Mouse (Mus musculus) heart, adult 18-20 months (tissue): ENCODE results near the gene Slx4ip. TPM values are rescaled to one million over a fixed set of nuclear protein-coding genes. Genes with fewer than 3 reads are reported as not detected.
"Not testable (repeated sequence)": the region's sequence is repeated elsewhere in the genome, so short reads cannot be mapped to it uniquely, and the experiment has no call there.

Experiments
- DNase-seq, 2 experiments: peaks; one replicate each; pipeline ENCODE4 v3.0.0; 2021 to 2022; ENCODE audit warnings: mixed read lengths in 1 of 2
- long read RNA-seq, 2 experiments: library from polyadenylated mRNA; stranded (forward); transcript quantifications; one replicate each; pipeline ENCODE4 v2.0.0; 2021
- total RNA-seq, 2 experiments: library from RNA; stranded (reverse); gene quantifications; 2 replicates each; pipeline ENCODE4 v1.2.3; 2021

The Slx4ip gene
- 1 to 10 TPM; 1.7 to 1.8 TPM for total RNA-seq
- long read RNA-seq, experiment 1, result 0 reads
- long read RNA-seq, experiment 2, partial matches to known transcripts, result 1 of 1 reads
- long read RNA-seq, experiment 2, other reads (novel, unspliced or antisense), result 0 of 1 reads

DNA sequence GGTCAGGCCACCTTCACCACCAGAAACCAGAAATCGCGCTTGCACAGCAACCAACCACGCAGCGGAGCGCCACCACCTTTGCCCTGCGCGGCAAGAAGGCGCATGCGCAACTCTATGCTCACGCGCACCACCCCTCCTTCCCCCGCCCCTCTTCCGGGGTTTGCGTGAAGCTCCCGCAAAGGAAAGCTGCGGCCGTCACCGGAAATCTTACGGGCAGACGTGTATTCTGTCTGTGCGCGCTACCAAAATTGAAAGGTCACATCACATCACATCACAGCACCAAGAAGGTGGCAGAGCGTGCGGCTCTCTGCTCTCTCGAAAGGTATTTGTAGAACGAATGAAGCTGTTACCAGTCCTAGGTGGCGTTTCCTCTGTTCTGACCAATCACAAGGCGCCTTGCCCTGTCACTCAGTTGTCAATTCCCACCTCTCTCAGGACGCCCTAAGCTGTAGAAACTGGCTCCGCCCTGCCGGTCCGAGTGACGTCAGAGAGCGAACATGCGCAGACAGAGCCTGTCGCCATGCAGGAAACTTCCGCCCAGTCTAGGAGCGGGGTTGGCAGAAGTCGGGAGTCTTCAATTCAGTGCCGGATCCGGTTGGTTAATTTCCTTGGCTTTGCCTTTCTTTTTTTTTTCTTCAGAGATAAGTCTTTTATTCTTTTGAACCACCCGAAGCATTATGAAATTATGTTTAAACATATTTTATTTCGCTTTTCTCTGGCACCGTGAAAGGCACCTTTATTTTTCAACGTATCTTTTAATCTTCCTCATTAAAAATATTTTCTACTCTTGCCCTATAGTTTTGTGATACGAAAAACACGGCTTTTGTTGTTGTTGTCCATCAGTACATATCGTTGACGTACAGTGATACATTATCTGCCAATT lies at the start of gene Slx4ip, which contains the start of the genes AL731706.1 and Mkks:
TSS of gene Slx4ip (plus strand) at position 151 of the 883 bp plus-strand sequence.
TSS of gene AL731706.1 (minus strand) at position 322 of the 883 bp plus-strand sequence.
TSS of gene Mkks (minus strand) at position 322 of the 883 bp plus-strand sequence.
- DNase-seq, result peak; percentile 100

DNA sequence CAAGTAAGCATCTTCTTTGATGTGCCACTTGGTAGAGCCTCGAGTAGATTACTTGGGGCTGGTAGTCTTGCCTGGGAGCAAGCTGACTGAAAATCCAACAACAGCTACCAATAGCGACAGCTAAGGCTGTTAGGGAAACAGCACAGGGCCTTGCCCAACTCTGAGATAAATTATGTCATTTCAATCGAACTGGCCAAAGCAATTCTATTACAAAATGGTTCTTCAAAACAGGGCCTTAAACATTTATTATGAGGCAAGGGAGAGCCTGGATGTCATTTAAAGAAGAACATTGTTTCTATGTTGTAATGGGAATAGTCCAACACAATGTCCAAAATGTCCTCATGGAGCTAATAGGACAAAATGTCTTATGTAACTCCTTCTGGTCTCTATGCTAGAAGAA lies 40.7 kb upstream of the Slx4ip start:
- no peak for DNase-seq

DNA sequence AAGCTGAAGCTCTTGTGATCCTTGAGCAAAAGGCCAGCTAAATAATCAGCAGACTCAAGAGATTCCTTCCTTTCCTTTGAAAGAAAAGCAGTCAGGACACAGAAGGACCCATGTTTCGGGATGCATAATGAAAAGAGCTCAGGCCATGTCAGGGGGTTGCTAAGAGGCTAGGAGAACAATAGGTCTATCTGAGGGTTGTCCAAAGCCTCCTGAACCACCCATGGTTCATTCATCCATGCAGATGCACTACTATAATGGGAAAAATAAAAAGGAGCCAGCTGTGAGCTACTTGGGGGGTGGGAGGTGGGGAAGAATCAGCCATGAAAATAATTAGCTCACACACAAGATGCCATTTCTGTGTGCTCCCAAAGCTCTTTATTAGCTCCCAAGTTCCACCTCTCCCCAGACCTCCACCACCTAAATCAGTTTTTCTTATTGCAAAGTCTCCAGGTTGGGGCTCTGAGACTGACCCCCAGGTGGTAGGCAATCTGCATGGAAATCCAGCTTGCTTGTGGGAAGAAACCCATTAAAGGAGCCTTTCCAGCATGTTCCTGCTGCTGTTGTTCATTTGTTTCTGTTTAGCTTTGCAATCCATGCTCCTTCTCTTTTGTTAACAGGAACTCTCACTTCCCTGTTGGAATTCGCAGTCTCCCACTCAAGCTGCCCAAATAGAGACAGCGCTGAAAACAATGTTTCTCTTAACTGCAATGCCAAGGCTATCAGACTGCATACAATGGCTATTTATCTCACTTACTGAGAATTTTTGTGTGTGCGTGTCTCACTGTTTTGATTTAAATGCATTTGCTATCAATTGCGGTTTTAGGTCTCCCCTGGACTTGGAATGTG lies 36.3 kb upstream of the Slx4ip start:
- DNase-seq, result no peak

DNA sequence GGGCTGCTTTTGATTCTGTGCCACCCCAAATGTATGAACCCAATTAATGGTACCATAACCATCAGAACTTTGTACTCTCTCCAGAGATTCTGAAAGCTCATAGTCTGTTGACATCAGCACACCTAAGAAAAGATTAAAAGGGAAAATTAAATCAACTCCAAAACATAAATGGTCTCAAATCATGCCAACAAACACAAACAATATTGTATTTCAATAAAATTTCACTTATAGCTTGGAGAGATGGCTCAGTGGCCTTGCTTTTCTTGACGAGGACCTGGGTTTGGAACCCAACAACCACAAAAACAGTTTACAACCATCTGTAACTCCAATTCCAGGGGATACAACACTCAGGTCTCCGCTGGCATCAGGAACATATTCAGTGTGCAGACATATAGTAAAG lies 5.4 kb upstream of the Slx4ip start, which contains the start of gene AL731706.2:
TSS of gene AL731706.2 (minus strand) at position 101 of the 400 bp plus-strand sequence.
- DNase-seq, result no peak

- DNase-seq, result peak; percentile 11 to 68
Observed at GRCm38 (mm10) chr2:136886846-136887245, 4.2 kb upstream of the Slx4ip start.

DNA sequence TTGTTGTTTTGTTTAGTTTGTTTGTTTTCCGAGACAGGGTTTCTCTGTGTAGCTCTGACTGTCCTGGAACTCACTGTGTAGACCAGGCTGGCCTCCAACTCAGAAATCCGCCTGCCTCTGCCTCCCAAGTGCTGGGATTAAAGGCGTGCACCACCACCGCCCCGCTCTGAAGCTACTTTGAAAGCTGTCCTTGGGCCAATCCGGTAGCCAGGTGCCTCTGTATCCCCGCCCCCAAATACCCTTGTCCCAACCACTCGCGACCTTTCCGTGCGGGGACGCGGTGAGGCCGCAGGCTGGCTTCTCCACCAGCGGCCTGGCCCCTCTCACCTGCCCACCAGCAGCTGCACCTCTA lies 326 bp upstream of the Slx4ip start:
- not testable (repeated sequence) for DNase-seq

GRCm38 (mm10) chr2:136891951-136892371 lies 943 bp downstream of the Slx4ip start:
- DNase-seq, result peak; percentile 98

- no peak for DNase-seq
Observed at GRCm38 (mm10) chr2:136894494-136894893, 3.5 kb downstream of the Slx4ip start.

- no peak for DNase-seq
Observed at GRCm38 (mm10) chr2:136896131-136896530, 5.1 kb downstream of the Slx4ip start.

- no peak for DNase-seq
Observed at GRCm38 (mm10) chr2:136908596-136908995, 17.6 kb downstream of the Slx4ip start.

DNA sequence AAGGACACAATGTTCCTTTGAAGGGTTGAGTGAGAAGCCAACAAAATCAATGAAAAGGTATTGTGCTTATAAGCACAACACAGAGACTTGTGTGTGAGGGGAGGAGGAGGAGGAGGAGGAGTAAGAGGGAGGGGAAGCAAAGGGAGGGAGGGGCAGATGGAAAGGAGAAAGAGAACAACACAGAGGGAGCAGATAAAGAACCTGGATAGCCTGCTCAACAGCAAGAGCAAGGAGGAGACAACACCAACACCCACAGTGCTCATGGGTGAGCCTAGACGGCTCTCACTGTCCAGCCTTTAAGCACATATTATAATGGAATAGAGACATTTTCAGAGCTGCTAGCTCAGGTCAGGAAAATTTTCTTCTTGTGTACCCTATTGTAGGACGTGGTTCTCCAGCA lies 18.3 kb downstream of the Slx4ip start:
- no peak for DNase-seq

DNA sequence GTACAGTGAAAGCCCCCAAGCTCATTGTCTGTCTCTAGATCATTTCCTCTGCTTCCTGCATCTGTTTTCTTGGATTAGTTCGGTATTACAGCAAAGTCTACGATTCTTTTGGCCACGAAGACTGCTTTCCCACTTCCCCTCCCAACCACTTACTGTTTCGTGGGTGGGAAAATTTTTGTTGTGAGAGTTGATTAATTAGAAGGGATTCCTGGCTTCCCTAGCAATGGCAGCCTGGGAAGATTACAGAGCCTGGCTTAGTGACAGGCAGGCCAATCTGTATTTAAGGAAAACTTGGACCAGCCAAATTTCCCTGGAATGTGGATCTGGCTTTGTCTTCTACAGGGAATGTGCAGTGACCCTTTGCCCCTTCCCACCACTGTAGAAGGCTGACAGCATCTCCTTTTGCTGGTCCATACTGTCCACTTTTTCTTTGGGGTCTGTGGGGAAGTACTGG lies 21.0 kb downstream of the Slx4ip start:
- peak; percentile 27 to 29 for DNase-seq

- DNase-seq, result no peak
Observed at GRCm38 (mm10) chr2:136913021-136913420, 22.0 kb downstream of the Slx4ip start.

- peak in 1 of 2 experiments; percentile 30 for DNase-seq
Observed at GRCm38 (mm10) chr2:136914334-136914902, 23.4 kb downstream of the Slx4ip start.

GRCm38 (mm10) chr2:136919433-136919832 lies 28.4 kb downstream of the Slx4ip start:
- DNase-seq, result no peak

DNA sequence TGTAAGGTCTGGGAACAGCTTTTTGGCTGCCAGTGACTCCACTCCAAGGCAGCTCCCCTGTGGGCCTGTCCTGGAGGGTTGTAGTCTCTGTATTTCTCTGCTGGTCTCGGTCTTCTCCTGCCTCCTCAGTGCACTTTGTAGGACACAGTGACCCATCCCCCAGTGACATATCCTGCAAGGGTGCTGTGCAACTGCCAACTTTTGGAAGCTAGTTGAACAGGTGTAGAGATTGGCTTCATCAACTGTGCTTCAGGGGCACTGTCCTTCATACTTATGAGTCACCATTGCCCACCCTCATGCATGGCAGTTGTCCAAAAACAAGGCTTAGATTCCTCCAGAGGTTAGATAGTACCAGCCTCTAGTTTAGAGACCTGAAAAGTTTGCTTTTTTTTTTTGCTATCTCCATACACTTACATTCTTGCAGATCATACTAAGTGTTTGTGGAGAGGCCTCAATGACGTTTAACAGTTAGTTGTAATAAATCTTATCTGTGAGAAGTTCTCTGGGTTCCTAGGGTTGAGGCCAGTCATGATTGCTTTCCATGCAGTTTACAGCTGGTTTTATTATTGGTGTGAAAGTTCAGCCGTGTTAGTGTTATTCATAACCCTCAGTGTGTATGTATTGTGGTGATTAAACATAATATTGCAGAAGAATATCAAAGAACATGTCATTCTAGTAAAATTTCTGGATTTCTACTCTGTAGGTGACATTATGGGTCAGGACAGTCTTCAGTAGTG lies 29.4 kb downstream of the Slx4ip start:
- DNase-seq, result no peak

- peak; percentile 28 to 54 for DNase-seq
Observed at GRCm38 (mm10) chr2:136921003-136921408, 30.0 kb downstream of the Slx4ip start.

GRCm38 (mm10) chr2:136936391-136937288 lies 45.6 kb downstream of the Slx4ip start:
- DNase-seq, result no peak

- DNase-seq, result no peak
Observed at GRCm38 (mm10) chr2:136938249-136938648, 47.2 kb downstream of the Slx4ip start.

- no peak for DNase-seq
Observed at GRCm38 (mm10) chr2:136946297-136946696, 55.3 kb downstream of the Slx4ip start.
